Mouse (Mus musculus) myocyte (in vitro differentiated cells): Measurements from ENCODE around the gene Lcorl. TPM values are rescaled to one million over a fixed set of nuclear protein-coding genes. Genes with fewer than 3 reads are reported as not detected.

ENCODE experiments used
- H3K27me3 ChIP-seq: one replicate; pipeline ENCODE4 v1.6.1; 2011; ENCODE audit not compliant: control insufficient read depth, insufficient read depth, insufficient read length
- H3K36me3 ChIP-seq: one replicate; pipeline ENCODE4 v1.6.1; 2011; ENCODE audit not compliant: control insufficient read depth, insufficient read depth
- H3K4me2 ChIP-seq: one replicate; pipeline ENCODE4 v1.6.1; 2011; ENCODE audit warnings: low read depth, control low read depth
- H3K4me3 ChIP-seq: one replicate; pipeline ENCODE4 v1.5.1; 2011; ENCODE audit warnings: mild to moderate bottlenecking, control low read depth, moderate library complexity
- H3K79me2 ChIP-seq: one replicate; pipeline ENCODE4 v1.6.1; 2011; ENCODE audit not compliant: control insufficient read depth, insufficient read depth
- H3ac ChIP-seq: one replicate; pipeline ENCODE4 v1.6.1; 2011; ENCODE audit not compliant: control insufficient read depth, insufficient read length
- CEBPB ChIP-seq: IDR thresholded peaks from 2 replicates; pipeline ENCODE4 v1.6.1; 2011; ENCODE audit warnings: mild to moderate bottlenecking, moderate library complexity; ENCODE audit not compliant: poor library complexity, insufficient read depth, severe bottlenecking
- E2F4 ChIP-seq: IDR thresholded peaks from one replicate; pipeline ENCODE4 v1.6.1; 2011; ENCODE audit warnings: mild to moderate bottlenecking, control low read depth, moderate library complexity; ENCODE audit not compliant: insufficient read depth
- MAX ChIP-seq: IDR thresholded peaks from one replicate; pipeline ENCODE4 v1.6.1; 2011; ENCODE audit warnings: low read depth, mild to moderate bottlenecking, control low read depth
- MYOD1 ChIP-seq, 3 experiments: IDR thresholded peaks; one replicate each; pipeline ENCODE4 v1.6.1; 2011; ENCODE audit warnings: control low read depth in 2 of 3, low read depth in 2 of 3, mild to moderate bottlenecking in 2 of 3, moderate library complexity in 1 of 3; ENCODE audit not compliant: insufficient read length in 2 of 3, control insufficient read depth in 1 of 3
- MYOG ChIP-seq, 3 experiments: IDR thresholded peaks; one replicate each; pipeline ENCODE4 v1.6.1; 2011; ENCODE audit warnings: control low read depth in 2 of 3, low read depth in 2 of 3, mild to moderate bottlenecking in 2 of 3; ENCODE audit not compliant: insufficient read length in 2 of 3, control insufficient read depth in 1 of 3, insufficient read depth in 1 of 3
- POLR2A ChIP-seq: IDR thresholded peaks from one replicate; pipeline ENCODE4 v1.6.1; 2011; ENCODE audit warnings: low read depth, mild to moderate bottlenecking, control low read depth, moderate library complexity; ENCODE audit not compliant: insufficient read length
- POLR2AphosphoS2 ChIP-seq: IDR thresholded peaks from one replicate; pipeline ENCODE4 v1.6.1; 2011; ENCODE audit warnings: low read depth, control low read depth; ENCODE audit not compliant: insufficient read length
- REST ChIP-seq: IDR thresholded peaks from one replicate; pipeline ENCODE4 v1.6.1; 2011; ENCODE audit warnings: mild to moderate bottlenecking, control low read depth, moderate library complexity; ENCODE audit not compliant: insufficient read depth, insufficient read length
- SRF ChIP-seq: IDR thresholded peaks from one replicate; pipeline ENCODE4 v1.6.1; 2011; ENCODE audit warnings: low read depth; ENCODE audit not compliant: control insufficient read depth, insufficient read length
- TCF12 ChIP-seq: IDR thresholded peaks from one replicate; pipeline ENCODE4 v1.6.1; 2011; ENCODE audit warnings: mild to moderate bottlenecking, control low read depth; ENCODE audit not compliant: poor library complexity, insufficient read depth, severe bottlenecking
- TCF3 ChIP-seq: IDR thresholded peaks from one replicate; pipeline ENCODE4 v1.6.1; 2011; ENCODE audit warnings: low read depth, control low read depth; ENCODE audit not compliant: insufficient read length
- USF1 ChIP-seq: IDR thresholded peaks from one replicate; pipeline ENCODE4 v1.6.1; 2011; ENCODE audit warnings: low read depth, mild to moderate bottlenecking, control low read depth, moderate library complexity
- polyA plus RNA-seq: library from polyadenylated mRNA; unstranded; fragments of >200 nt; fragmentation: generic; extraction: Trizol; gene quantifications from one replicate; pipeline ENCODE4 v1.2.1, GENCODE M21; 2012; ENCODE audit warnings: missing spikeins

Lcorl gene
- polyA plus RNA-seq, 1 experiment: 1.4 TPM

- no peaks in the 10 kb centered on the region for H3K27me3 ChIP-seq
- no peak for TF ChIP-seq MYOD1 (IDR thresholded peaks at IDR 0.05; ENCODE audit: control insufficient read depth in 1 of 3, insufficient read length in 2 of 3, low read depth in 2 of 3)
- no peak for TF ChIP-seq TCF12
- no peak for TF ChIP-seq POLR2AphosphoS2
- TF ChIP-seq USF1: no peak
- no peak for TF ChIP-seq MYOG (IDR thresholded peaks at IDR 0.05; ENCODE audit: control insufficient read depth in 1 of 3, insufficient read depth in 1 of 3, insufficient read length in 2 of 3, low read depth in 2 of 3)
- TF ChIP-seq CEBPB: no peak
- H3K4me3 ChIP-seq: no peak overlapping the region
- no peak overlapping the region for H3ac ChIP-seq
- no peaks in the 10 kb centered on the region for H3K79me2 ChIP-seq
- H3K4me2 ChIP-seq: no peak overlapping the region
- H3K36me3 ChIP-seq: peaks cover 27% of the 10 kb centered on the region
Measured at GRCm38 (mm10) chr5:45677639-45678038, 179.8 kb downstream of the Lcorl start.

- no peaks in the 10 kb centered on the region for H3K27me3 ChIP-seq
- H3ac ChIP-seq: no peak overlapping the region
- peaks cover 14% of the 10 kb centered on the region for H3K79me2 ChIP-seq
- peak overlapping the region; percentile 5 for H3K4me2 ChIP-seq
- TF ChIP-seq TCF12 (no peak), TCF3 (no peak), POLR2A (no peak), MYOD1 (IDR thresholded peaks at IDR 0.05; ENCODE audit: control insufficient read depth in 1 of 3, insufficient read length in 2 of 3, low read depth in 2 of 3) (no peak), MYOG (IDR thresholded peaks at IDR 0.05; ENCODE audit: control insufficient read depth in 1 of 3, insufficient read depth in 1 of 3, insufficient read length in 2 of 3, low read depth in 2 of 3) (no peak), E2F4 (no peak), SRF (no peak), REST (no peak), MAX (no peak), USF1 (no peak)
- H3K4me3 ChIP-seq: no peak overlapping the region
- H3K36me3 ChIP-seq: peaks cover 18% of the 10 kb centered on the region
Measured at GRCm38 (mm10) chr5:45675032-45675431, 182.4 kb downstream of the Lcorl start.

GRCm38 (mm10) chr5:45670894-45671494, 186.4 kb downstream of the Lcorl start:
- Histone ChIP-seq H3K36me3 (peaks cover 6% of the 10 kb centered on the region), H3K4me2 (peak overlapping the region; percentile 54), H3ac (no peak overlapping the region), H3K27me3 (no peaks in the 10 kb centered on the region), H3K4me3 (peak overlapping the region; percentile 78), H3K79me2 (peaks cover 14% of the 10 kb centered on the region)
- no peak for TF ChIP-seq POLR2AphosphoS2

GRCm38 (mm10) chr5:45670280-45670670, 187.1 kb downstream of the Lcorl start:
- Histone ChIP-seq H3K4me2 (peak overlapping the region; percentile 54), H3K79me2 (peaks cover 14% of the 10 kb centered on the region), H3K36me3 (no peaks in the 10 kb centered on the region), H3ac (peak overlapping the region; percentile 77), H3K27me3 (no peaks in the 10 kb centered on the region), H3K4me3 (peak overlapping the region; percentile 78)
- TF ChIP-seq POLR2A (no peak), MYOD1 (IDR thresholded peaks at IDR 0.05; ENCODE audit: control insufficient read depth in 1 of 3, insufficient read length in 2 of 3, low read depth in 2 of 3) (no peak), MYOG (IDR thresholded peaks at IDR 0.05; ENCODE audit: control insufficient read depth in 1 of 3, insufficient read depth in 1 of 3, insufficient read length in 2 of 3, low read depth in 2 of 3) (no peak), USF1 (no peak), SRF (no peak), POLR2AphosphoS2 (no peak), REST (no peak), MAX (no peak), TCF3 (no peak), CEBPB (no peak), TCF12 (no peak), E2F4 (no peak)

GRCm38 (mm10) chr5:45669598-45670279, 187.7 kb downstream of the Lcorl start, which contains the start of gene Ncapg:
TSS of gene Ncapg (plus strand) at chr5:45669919.
- Histone ChIP-seq H3K79me2 (peaks cover 14% of the 10 kb centered on the region), H3ac (peak within 1 kb of the TSS; percentile 77), H3K4me3 (peak within 1 kb of the TSS; percentile 78), H3K4me2 (peak within 1 kb of the TSS; percentile 97), H3K36me3 (no peaks in the 10 kb centered on the region), H3K27me3 (no peaks in the 10 kb centered on the region)
- no peak for TF ChIP-seq MAX
- peak; percentile 68 for TF ChIP-seq POLR2A
- peak; percentile 90 for TF ChIP-seq E2F4
- no peak for TF ChIP-seq CEBPB
- TF ChIP-seq SRF: no peak
- TF ChIP-seq POLR2AphosphoS2: peak; percentile 82
- no peak for TF ChIP-seq USF1
